Mouse (Mus musculus): ENCODE data around the gene Ctns. TPM values are rescaled to one million over a fixed set of nuclear protein-coding genes. Genes with fewer than 3 reads are reported as not detected.

Ctns gene
- polyA plus RNA-seq (2015; fragmentation: Nextera tagmentation; extraction: Ambion mirVana) = 18.6 and 20.1 TPM in 2 replicates

GRCm38 (mm10) chr11:73198603-73199229 lies at the start of gene Ctns:
Gene Ctns, minus strand, starts transcription at chr11:73199042.
- peak; percentile 98 for ATAC-seq
- under 1% methylated on average over 22 of the region's 22 CpGs for WGBS
- Histone ChIP-seq H3K27ac (ENCODE audit: low read length) (peak within 1 kb of the TSS; percentile 77), H3K9me3 (replicated peaks; ENCODE audit: control insufficient read depth, low read length, poor library complexity, severe bottlenecking) (no peaks in the 10 kb centered on the region), H3K27me3 (ENCODE audit: control insufficient read depth, insufficient read depth, low read depth, low read length) (no peaks in the 10 kb centered on the region), H3K4me1 (ENCODE audit: control insufficient read depth, insufficient read depth, low read length) (peaks cover 11% of the 10 kb centered on the region), H3K4me2 (ENCODE audit: low read length) (peak within 1 kb of the TSS; percentile 91), H3K4me3 (ENCODE audit: low read depth, low read length) (peak within 1 kb of the TSS; percentile 73), H3K9ac (ENCODE audit: low read depth, low read length) (peak within 1 kb of the TSS; percentile 90), H3K36me3 (ENCODE audit: control insufficient read depth, insufficient read depth, low read length) (no peaks in the 10 kb centered on the region)

DNA sequence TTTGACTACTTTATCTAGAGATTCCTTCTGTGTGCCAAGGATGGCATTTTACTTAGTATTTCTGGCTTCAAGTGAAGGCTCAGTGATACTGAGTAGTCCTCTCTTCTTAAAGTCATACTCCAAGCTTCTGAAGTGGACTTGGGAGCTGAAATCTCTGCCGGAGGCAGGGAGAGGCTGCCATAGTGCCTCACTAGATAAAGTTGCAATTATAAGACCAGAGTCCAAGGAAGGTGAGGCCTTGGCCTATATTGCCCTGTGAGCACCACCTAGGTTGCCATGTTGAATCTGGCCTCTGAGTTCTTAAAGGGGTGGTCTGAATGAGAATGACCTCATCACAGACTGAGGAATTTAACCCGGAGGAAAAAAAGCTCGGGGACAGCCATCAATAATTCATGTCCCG lies 43.9 kb upstream of the Ctns start:
- Histone ChIP-seq H3K36me3 (ENCODE audit: control insufficient read depth, insufficient read depth, low read length) (no peaks in the 10 kb centered on the region), H3K9me3 (replicated peaks; ENCODE audit: control insufficient read depth, low read length, poor library complexity, severe bottlenecking) (no peaks in the 10 kb centered on the region), H3K27me3 (ENCODE audit: control insufficient read depth, insufficient read depth, low read depth, low read length) (no peaks in the 10 kb centered on the region), H3K9ac (ENCODE audit: low read depth, low read length) (no peak overlapping the region), H3K27ac (ENCODE audit: low read length) (no peak overlapping the region), H3K4me2 (ENCODE audit: low read length) (no peak overlapping the region), H3K4me1 (ENCODE audit: control insufficient read depth, insufficient read depth, low read length) (no peaks in the 10 kb centered on the region), H3K4me3 (ENCODE audit: low read depth, low read length) (no peak overlapping the region)
- WGBS = 94% methylated on average over 4 of the region's 4 CpGs
- no peak for ATAC-seq

DNA sequence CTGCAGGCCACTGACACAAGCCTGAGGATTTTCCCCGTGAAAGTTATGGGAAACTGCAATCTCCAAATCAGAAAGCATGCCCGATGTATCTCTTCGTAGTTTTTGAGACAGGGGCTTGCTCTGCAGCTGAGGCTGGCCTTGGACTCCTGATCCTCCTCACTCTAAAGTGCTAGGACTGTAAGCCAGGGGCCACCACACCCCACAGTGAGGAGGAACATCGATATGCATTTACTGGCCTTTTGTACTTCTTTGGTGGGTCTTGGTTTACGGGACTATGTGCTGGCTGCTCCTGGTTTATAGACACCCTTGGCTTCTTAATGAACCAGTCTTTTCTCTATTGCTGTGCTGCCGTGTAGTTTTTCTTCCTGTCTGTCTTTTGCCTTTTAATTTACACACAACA lies 43.4 kb upstream of the Ctns start:
- Histone ChIP-seq H3K9me3 (replicated peaks; ENCODE audit: control insufficient read depth, low read length, poor library complexity, severe bottlenecking) (no peaks in the 10 kb centered on the region), H3K4me2 (ENCODE audit: low read length) (no peak overlapping the region), H3K27me3 (ENCODE audit: control insufficient read depth, insufficient read depth, low read depth, low read length) (no peaks in the 10 kb centered on the region), H3K4me1 (ENCODE audit: control insufficient read depth, insufficient read depth, low read length) (no peaks in the 10 kb centered on the region), H3K4me3 (ENCODE audit: low read depth, low read length) (no peak overlapping the region), H3K9ac (ENCODE audit: low read depth, low read length) (no peak overlapping the region), H3K36me3 (ENCODE audit: control insufficient read depth, insufficient read depth, low read length) (no peaks in the 10 kb centered on the region), H3K27ac (ENCODE audit: low read length) (no peak overlapping the region)
- 89% methylated on average over 6 of the region's 6 CpGs for WGBS
- ATAC-seq = no peak

- H3K4me3 ChIP-seq (ENCODE audit: low read depth, low read length) = no peak overlapping the region
- ATAC-seq = no peak
- no peak overlapping the region for H3K9ac ChIP-seq (ENCODE audit: low read depth, low read length)
- no peak overlapping the region for H3K27ac ChIP-seq (ENCODE audit: low read length)
- H3K27me3 ChIP-seq (ENCODE audit: control insufficient read depth, insufficient read depth, low read depth, low read length) = no peaks in the 10 kb centered on the region
- H3K9me3 ChIP-seq (replicated peaks; ENCODE audit: control insufficient read depth, low read length, poor library complexity, severe bottlenecking) = no peaks in the 10 kb centered on the region
- no peaks in the 10 kb centered on the region for H3K4me1 ChIP-seq (ENCODE audit: control insufficient read depth, insufficient read depth, low read length)
- no peak overlapping the region for H3K4me2 ChIP-seq (ENCODE audit: low read length)
- 77% methylated on average over 3 of the region's 3 CpGs for WGBS
- H3K36me3 ChIP-seq (ENCODE audit: control insufficient read depth, insufficient read depth, low read length) = no peaks in the 10 kb centered on the region
These were observed 37.9 kb upstream of the Ctns start for GRCm38 (mm10) chr11:73236731-73237130.

DNA sequence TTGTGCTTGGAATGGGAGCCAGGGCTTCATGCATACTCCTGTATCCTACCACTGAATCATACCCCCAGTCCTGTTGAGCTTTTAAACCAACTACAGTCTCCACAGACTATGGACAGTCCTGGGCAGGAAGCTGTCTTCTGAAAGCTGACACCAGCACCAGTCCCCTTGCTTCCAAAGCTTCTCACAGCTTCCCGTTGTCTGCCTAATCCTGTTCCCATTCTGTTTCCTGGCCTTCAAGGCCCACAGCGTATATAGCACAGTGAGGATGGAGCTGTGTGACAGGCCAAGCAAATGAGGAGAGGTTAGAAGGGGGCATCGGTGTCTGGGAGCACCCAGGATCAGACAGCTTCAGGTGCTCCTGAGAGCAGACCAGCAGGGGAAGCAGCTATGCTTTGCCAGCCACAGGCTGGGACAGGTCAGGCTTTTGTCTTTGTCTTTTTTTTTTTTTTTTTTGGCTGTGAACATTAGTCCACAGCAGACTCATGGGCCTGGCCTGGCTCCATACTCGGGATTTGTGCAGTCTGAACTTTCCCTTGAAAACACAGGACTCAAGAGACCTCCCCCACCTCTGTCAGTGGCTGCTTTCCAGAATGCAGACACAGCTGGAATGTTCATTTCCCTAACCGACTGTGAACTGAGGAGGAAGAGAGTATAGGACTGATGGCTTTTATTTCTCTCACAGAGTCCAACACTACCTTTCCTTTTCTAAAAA lies 37.3 kb upstream of the Ctns start:
- Histone ChIP-seq H3K4me2 (ENCODE audit: low read length) (no peak overlapping the region), H3K4me1 (ENCODE audit: control insufficient read depth, insufficient read depth, low read length) (no peaks in the 10 kb centered on the region), H3K9ac (ENCODE audit: low read depth, low read length) (no peak overlapping the region), H3K4me3 (ENCODE audit: low read depth, low read length) (no peak overlapping the region), H3K36me3 (ENCODE audit: control insufficient read depth, insufficient read depth, low read length) (no peaks in the 10 kb centered on the region), H3K9me3 (replicated peaks; ENCODE audit: control insufficient read depth, low read length, poor library complexity, severe bottlenecking) (no peaks in the 10 kb centered on the region), H3K27ac (ENCODE audit: low read length) (no peak overlapping the region), H3K27me3 (ENCODE audit: control insufficient read depth, insufficient read depth, low read depth, low read length) (no peaks in the 10 kb centered on the region)
- no peak for ATAC-seq
- WGBS = 30% methylated on average over 5 of the region's 5 CpGs

DNA sequence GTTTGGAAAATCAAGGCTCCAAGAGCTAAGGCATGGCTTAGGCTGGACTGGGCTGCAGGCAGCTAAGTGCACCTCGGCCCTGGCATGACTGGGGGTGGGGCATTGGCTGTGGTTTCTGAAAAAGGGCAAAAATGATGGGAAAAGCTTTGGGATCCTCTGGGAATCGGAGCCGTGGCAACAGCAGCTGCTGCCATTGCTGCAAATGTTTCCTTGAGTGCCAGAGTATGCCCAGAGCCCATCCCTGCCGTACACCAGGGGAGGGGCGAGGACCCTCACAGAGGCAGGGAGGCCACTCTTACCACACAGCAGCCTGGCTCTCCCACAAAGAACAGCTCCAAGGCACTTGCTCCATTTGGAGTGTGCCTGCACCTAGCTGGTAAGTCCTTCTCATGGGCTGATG lies 35.1 kb upstream of the Ctns start, which contains the start of gene Trpv1:
TSS of gene Trpv1 (plus strand) at position 301 of the 400 bp plus-strand sequence.
- Histone ChIP-seq H3K27me3 (ENCODE audit: control insufficient read depth, insufficient read depth, low read depth, low read length) (no peaks in the 10 kb centered on the region), H3K9me3 (replicated peaks; ENCODE audit: control insufficient read depth, low read length, poor library complexity, severe bottlenecking) (no peaks in the 10 kb centered on the region; the same call in 1 of the 2 replicates), H3K36me3 (ENCODE audit: control insufficient read depth, insufficient read depth, low read length) (no peaks in the 10 kb centered on the region), H3K27ac (ENCODE audit: low read length) (no peak within 1 kb of the TSS), H3K4me3 (ENCODE audit: low read depth, low read length) (no peak within 1 kb of the TSS), H3K4me2 (ENCODE audit: low read length) (no peak within 1 kb of the TSS), H3K9ac (ENCODE audit: low read depth, low read length) (no peak within 1 kb of the TSS), H3K4me1 (ENCODE audit: control insufficient read depth, insufficient read depth, low read length) (no peaks in the 10 kb centered on the region)
- 78% methylated on average over 5 of the region's 5 CpGs for WGBS
- no peak for ATAC-seq

DNA sequence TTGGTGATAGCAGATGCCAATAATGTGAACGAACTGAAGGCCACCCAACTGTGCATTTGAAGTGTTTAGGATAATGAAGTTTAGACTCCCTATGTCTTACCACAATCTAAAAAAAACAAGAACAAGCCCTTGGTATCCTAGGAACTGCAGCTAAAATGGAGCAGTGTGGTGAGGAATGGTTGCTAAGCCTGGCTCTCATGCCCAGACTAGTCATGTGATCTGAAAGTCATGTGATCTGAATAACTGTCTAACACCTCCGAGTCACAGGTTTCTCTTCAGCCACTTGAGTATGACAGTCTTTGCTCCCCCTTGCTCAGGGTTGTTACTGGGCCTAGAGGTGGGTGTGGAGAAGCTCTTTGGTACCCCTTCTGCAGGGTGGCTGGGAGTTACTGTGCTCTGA lies 33.7 kb upstream of the Ctns start:
- H3K36me3 ChIP-seq (ENCODE audit: control insufficient read depth, insufficient read depth, low read length) = no peaks in the 10 kb centered on the region
- no peaks in the 10 kb centered on the region for H3K27me3 ChIP-seq (ENCODE audit: control insufficient read depth, insufficient read depth, low read depth, low read length)
- no peak overlapping the region for H3K4me2 ChIP-seq (ENCODE audit: low read length)
- ATAC-seq = no peak
- no peak overlapping the region for H3K27ac ChIP-seq (ENCODE audit: low read length)
- no peaks in the 10 kb centered on the region for H3K4me1 ChIP-seq (ENCODE audit: control insufficient read depth, insufficient read depth, low read length)
- 59% methylated on average over 2 of the region's 2 CpGs for WGBS
- no peak overlapping the region for H3K9ac ChIP-seq (ENCODE audit: low read depth, low read length)
- H3K4me3 ChIP-seq (ENCODE audit: low read depth, low read length) = no peak overlapping the region
- H3K9me3 ChIP-seq (replicated peaks; ENCODE audit: control insufficient read depth, low read length, poor library complexity, severe bottlenecking) = no peaks in the 10 kb centered on the region; the same call in 1 of the 2 replicates

GRCm38 (mm10) chr11:73230081-73230480 lies 31.2 kb upstream of the Ctns start:
- ATAC-seq = no peak
- WGBS = 93% methylated on average over 5 of the region's 5 CpGs
- no peak overlapping the region for H3K4me2 ChIP-seq (ENCODE audit: low read length)
- no peaks in the 10 kb centered on the region; the same call in 1 of the 2 replicates for H3K9me3 ChIP-seq (replicated peaks; ENCODE audit: control insufficient read depth, low read length, poor library complexity, severe bottlenecking)
- no peaks in the 10 kb centered on the region for H3K4me1 ChIP-seq (ENCODE audit: control insufficient read depth, insufficient read depth, low read length)
- H3K9ac ChIP-seq (ENCODE audit: low read depth, low read length) = no peak overlapping the region
- H3K4me3 ChIP-seq (ENCODE audit: low read depth, low read length) = no peak overlapping the region
- H3K27me3 ChIP-seq (ENCODE audit: control insufficient read depth, insufficient read depth, low read depth, low read length) = no peaks in the 10 kb centered on the region
- no peak overlapping the region for H3K27ac ChIP-seq (ENCODE audit: low read length)
- no peaks in the 10 kb centered on the region for H3K36me3 ChIP-seq (ENCODE audit: control insufficient read depth, insufficient read depth, low read length)

- 86% methylated on average over 5 of the region's 5 CpGs for WGBS
These were observed 30.0 kb upstream of the Ctns start for GRCm38 (mm10) chr11:73228881-73229280.

More at GRCm38 (mm10) chr11:73228881-73229280, 30.0 kb upstream of the Ctns start:
- Histone ChIP-seq H3K4me1 (ENCODE audit: control insufficient read depth, insufficient read depth, low read length) (no peaks in the 10 kb centered on the region), H3K36me3 (ENCODE audit: control insufficient read depth, insufficient read depth, low read length) (no peaks in the 10 kb centered on the region), H3K9ac (ENCODE audit: low read depth, low read length) (no peak overlapping the region), H3K4me3 (ENCODE audit: low read depth, low read length) (no peak overlapping the region), H3K27ac (ENCODE audit: low read length) (no peak overlapping the region), H3K27me3 (ENCODE audit: control insufficient read depth, insufficient read depth, low read depth, low read length) (no peaks in the 10 kb centered on the region), H3K9me3 (replicated peaks; ENCODE audit: control insufficient read depth, low read length, poor library complexity, severe bottlenecking) (no peaks in the 10 kb centered on the region; the same call in 1 of the 2 replicates), H3K4me2 (ENCODE audit: low read length) (no peak overlapping the region)
- no peak for ATAC-seq
